Mouse (Mus musculus) heart, postnatal 0 days (tissue): ENCODE data around the gene Mroh7. TPM values are rescaled to one million over a fixed set of nuclear protein-coding genes. Genes with fewer than 3 reads are reported as not detected.

Experiments
- ATAC-seq: fragments of 200-750 bp; cut with Nextera tagmentation; 2 replicates; pipeline ENCODE4 v1.8.0; 2017; ENCODE audit warnings: low read depth, moderate number of reproducible peaks, moderate library complexity; ENCODE audit not compliant: insufficient read depth
- DNase-seq: peaks from one replicate; pipeline ENCODE4 v3.0.0-alpha.2; 2016; ENCODE audit warnings: low spot score
- H3K27ac ChIP-seq: fragments of 300-500 bp; sonication (generic); 2 replicates; pipeline ENCODE4 v1.5.1; 2014; ENCODE audit warnings: low read depth, mild to moderate bottlenecking
- H3K27me3 ChIP-seq: fragments of 300-500 bp; sonication (generic); 2 replicates; pipeline ENCODE4 v1.6.1; 2014; ENCODE audit warnings: low read length, mixed read lengths; ENCODE audit not compliant: control insufficient read depth, insufficient read depth
- H3K36me3 ChIP-seq: fragments of 300-500 bp; sonication (generic); replicated peaks from 2 replicates; pipeline ENCODE4 v1.6.1; 2014; ENCODE audit warnings: low read length, mixed read lengths; ENCODE audit not compliant: control insufficient read depth, insufficient read depth
- H3K4me1 ChIP-seq: fragments of 300-500 bp; sonication (generic); 2 replicates; pipeline ENCODE4 v1.6.1; 2014; ENCODE audit warnings: antibody characterized with exemption; ENCODE audit not compliant: control insufficient read depth, insufficient read depth
- H3K4me2 ChIP-seq: fragments of 300-500 bp; sonication (generic); 2 replicates; pipeline ENCODE4 v1.6.1; 2014; ENCODE audit warnings: low read depth, mild to moderate bottlenecking, low read length, moderate library complexity
- H3K4me3 ChIP-seq: fragments of 300-500 bp; sonication (generic); 2 replicates; pipeline ENCODE4 v1.5.1; 2014; ENCODE audit warnings: low read depth, low read length
- H3K9ac ChIP-seq: fragments of 300-500 bp; sonication (generic); replicated peaks from 2 replicates; pipeline ENCODE4 v1.6.1; 2014; ENCODE audit warnings: low read depth, low read length, mixed read lengths
- H3K9me3 ChIP-seq: fragments of 300-500 bp; sonication (generic); replicated peaks from 2 replicates; pipeline ENCODE4 v1.6.1; 2016; ENCODE audit warnings: low read length; ENCODE audit not compliant: control insufficient read depth
- CTCF ChIP-seq: IDR thresholded peaks from 2 replicates; pipeline ENCODE4 v1.5.1; 2016; ENCODE audit warnings: antibody characterized with exemption, control low read depth, low read depth
- EP300 ChIP-seq: IDR thresholded peaks from 2 replicates; pipeline ENCODE4 v1.6.1; 2016; ENCODE audit warnings: antibody characterized with exemption, low read depth
- WGBS: fragments of 180-500 bp; shearing (Covaris S2); extraction: QIAGEN DNeasy Blood & Tissue Kit; methylation state at CpG from one replicate; pipeline ENCODE4 v1.1.7; 2014; 5-methylcytosine and 5-hydroxymethylcytosine counted together
- polyA plus RNA-seq: library from polyadenylated mRNA; unstranded; fragments of >200 nt; fragmentation: Nextera tagmentation; extraction: Ambion mirVana; gene quantifications from 2 replicates; pipeline ENCODE4 v1.2.1, GENCODE M21; 2015
- total RNA-seq: library from RNA; depleted of rRNA; stranded (reverse); fragments of >200 nt; gene quantifications from 2 replicates; pipeline ENCODE4 v1.2.3, GENCODE M21; 2014; ENCODE audit warnings: low replicate concordance

Mroh7 gene
- total and polyA plus RNA-seq, 2 experiments from 2014 or later: 0.15 to 0.33 TPM

- Histone ChIP-seq H3K36me3 (peaks cover 24% of the 10 kb centered on the region), H3K9me3 (no peaks in the 10 kb centered on the region), H3K27ac (no peak overlapping the region), H3K4me2 (no peak overlapping the region), H3K27me3 (no peaks in the 10 kb centered on the region), H3K9ac (no peak overlapping the region), H3K4me3 (no peak overlapping the region), H3K4me1 (peaks cover 8% of the 10 kb centered on the region)
- no peak for ATAC-seq
- no peak for DNase-seq
- no peak for TF ChIP-seq EP300
- TF ChIP-seq CTCF: no peak
- 86% methylated on average over 10 of the region's 10 CpGs for WGBS
Measured at GRCm38 (mm10) chr4:106655681-106656080, 75.0 kb downstream of the Mroh7 start.

GRCm38 (mm10) chr4:106653051-106653450, 77.7 kb downstream of the Mroh7 start:
- TF ChIP-seq CTCF (no peak), EP300 (no peak)
- no peak for ATAC-seq
- no peak overlapping the region for H3K4me3 ChIP-seq

DNA sequence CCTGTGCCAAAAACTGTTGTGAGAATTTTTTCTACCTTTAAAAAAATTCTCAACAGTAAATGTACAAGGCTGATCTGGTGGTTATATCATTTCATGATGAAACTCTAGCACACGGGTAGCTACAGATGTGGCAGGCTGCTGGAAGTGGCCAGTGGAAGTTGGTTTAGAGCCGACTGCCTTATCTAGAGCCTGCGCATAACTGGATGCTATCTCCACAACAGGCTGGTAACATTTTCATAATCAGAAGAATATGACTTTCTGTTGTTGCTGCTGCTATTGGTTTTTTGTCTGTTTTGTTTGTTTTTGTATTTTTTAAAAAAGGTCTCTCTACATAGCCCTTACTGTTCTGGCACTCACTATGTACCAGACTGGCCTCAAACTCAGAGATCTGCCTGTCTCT, 78.2 kb downstream of the Mroh7 start:
- no peak overlapping the region for H3K4me3 ChIP-seq
- DNase-seq: no peak
- peaks cover 5% of the 10 kb centered on the region; the same call in 1 of the 2 replicates for H3K36me3 ChIP-seq
- peaks cover 14% of the 10 kb centered on the region; the same call in 1 of the 2 replicates for H3K27me3 ChIP-seq
- H3K27ac ChIP-seq: no peak overlapping the region
- WGBS: 86% methylated on average over 3 of the region's 3 CpGs
- no peak for TF ChIP-seq EP300
- TF ChIP-seq CTCF: no peak
- peaks cover 8% of the 10 kb centered on the region for H3K4me1 ChIP-seq
- no peak overlapping the region for H3K4me2 ChIP-seq
- no peak for ATAC-seq
- no peak overlapping the region for H3K9ac ChIP-seq
- no peaks in the 10 kb centered on the region for H3K9me3 ChIP-seq

More at GRCm38 (mm10) chr4:106653051-106653450, 77.7 kb downstream of the Mroh7 start:
- Histone ChIP-seq H3K9ac (no peak overlapping the region), H3K27me3 (peaks cover 10% of the 10 kb centered on the region; the same call in 1 of the 2 replicates), H3K27ac (no peak overlapping the region), H3K4me1 (peaks cover 8% of the 10 kb centered on the region), H3K9me3 (no peaks in the 10 kb centered on the region), H3K4me2 (no peak overlapping the region), H3K36me3 (peaks cover 8% of the 10 kb centered on the region; the same call in 1 of the 2 replicates)
- WGBS: 82% methylated on average over 15 of the region's 15 CpGs
- DNase-seq: no peak

DNA sequence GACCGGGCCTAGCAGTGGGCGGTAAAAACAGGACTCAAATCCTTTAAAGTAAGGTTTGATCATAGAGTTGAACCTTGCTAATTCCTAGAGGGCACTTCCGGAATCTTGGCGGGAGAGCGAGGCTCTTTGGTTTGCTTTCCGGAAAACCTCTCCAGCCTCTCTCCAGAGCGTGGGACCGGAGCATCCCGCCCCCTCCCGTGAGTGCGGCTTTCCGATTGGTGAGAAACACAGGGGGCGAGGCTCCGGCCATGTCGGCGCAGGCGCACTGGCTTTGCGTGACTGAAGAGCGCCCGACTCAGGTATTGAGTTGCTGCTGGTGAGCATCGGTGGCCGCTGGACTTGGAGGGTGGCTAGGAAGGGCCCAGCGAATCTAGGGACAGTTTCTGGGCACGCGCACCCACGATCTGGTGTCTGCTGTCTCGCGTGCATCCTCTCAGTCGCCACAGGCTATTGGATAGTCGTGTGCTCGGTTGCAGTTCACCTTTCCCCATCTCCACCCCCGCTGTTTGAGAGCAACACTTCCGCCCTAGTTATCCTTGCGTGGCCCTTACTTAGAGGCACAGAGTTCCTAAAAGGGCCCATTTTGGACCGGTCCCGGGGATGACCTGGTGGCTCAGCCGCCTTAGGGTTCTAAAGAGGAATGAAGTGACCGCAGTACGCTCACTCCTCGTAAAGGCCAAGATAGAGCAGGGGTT, 79.7 kb downstream of the Mroh7 start, which contains the start of gene Pars2:
Gene Pars2 (plus strand): TSS at position 237 of the 695 bp plus-strand sequence.
- Histone ChIP-seq H3K4me3 (peak within 1 kb of the TSS; percentile 66), H3K27ac (peak within 1 kb of the TSS; percentile 14; the same call in 1 of the 2 replicates), H3K27me3 (peaks cover 14% of the 10 kb centered on the region; the same call in 1 of the 2 replicates), H3K4me2 (peak within 1 kb of the TSS; percentile 86), H3K9me3 (no peaks in the 10 kb centered on the region), H3K9ac (peak within 1 kb of the TSS; percentile 59), H3K4me1 (peaks cover 8% of the 10 kb centered on the region), H3K36me3 (no peaks in the 10 kb centered on the region; the same call in 1 of the 2 replicates)
- peak; percentile 99 for ATAC-seq
- DNase-seq: peak; percentile 96
- TF ChIP-seq CTCF (no peak), EP300 (no peak)
- WGBS: 3% methylated on average over 40 of the region's 40 CpGs

DNA sequence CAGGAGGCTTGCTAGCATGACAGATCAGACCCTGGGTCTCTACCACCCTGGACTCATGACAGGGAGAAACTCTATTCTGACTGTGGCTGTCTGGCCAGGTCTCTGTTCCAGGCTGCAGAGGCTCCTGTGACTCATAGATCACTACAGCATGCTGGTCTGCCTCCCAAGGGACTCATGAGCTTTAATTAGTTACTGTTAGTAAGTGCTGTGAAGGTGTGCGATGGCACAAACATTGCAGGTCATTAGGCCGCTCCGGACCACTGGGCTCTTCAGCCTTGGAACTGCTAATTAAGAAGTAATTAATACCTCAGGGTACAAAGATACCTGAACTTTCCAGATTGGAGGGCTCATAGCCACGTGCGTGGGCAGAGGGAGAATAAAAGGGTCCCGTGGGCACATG, 83.6 kb downstream of the Mroh7 start:
- WGBS: 80% methylated on average over 6 of the region's 6 CpGs
- H3K4me3 ChIP-seq: no peak overlapping the region
- no peaks in the 10 kb centered on the region for H3K36me3 ChIP-seq
- H3K27ac ChIP-seq: peak overlapping the region; percentile 64; the same call in 1 of the 2 replicates
- H3K27me3 ChIP-seq: peaks cover 14% of the 10 kb centered on the region; the same call in 1 of the 2 replicates
- DNase-seq: no peak
- H3K9me3 ChIP-seq: no peaks in the 10 kb centered on the region
- H3K4me2 ChIP-seq: no peak overlapping the region
- ATAC-seq: no peak
- peaks cover 8% of the 10 kb centered on the region for H3K4me1 ChIP-seq
- TF ChIP-seq EP300 (no peak), CTCF (no peak)
- no peak overlapping the region for H3K9ac ChIP-seq
